In genomic region chr1:158239841-158240240, GRCm38 (mm10) we compare ENCODE assay signal across 31 mouse cellular contexts.
DNase-seq lines count a peak whose midpoint lies in the region; ATAC-seq lines count a peak whose summit lies in the region.
"Had no signal": no experiment of that assay in that cellular context is flagged by ENCODE, and none has a peak within 500 bp of the region (broad histone marks: within the 10 kb centered on the region; RNA-seq: fewer than 3 reads in every experiment).

No protein-coding gene starts in this region.

- no peaks in the 10 kb centered on the region for H3K9me3 ChIP-seq in midbrain, embryonic 11.5 days (ENCODE audit: control insufficient read depth, low read length)
- no peaks in the 10 kb centered on the region for H3K9me3 ChIP-seq in midbrain, embryonic 13.5 days
- no peaks in the 10 kb centered on the region for H3K9me3 ChIP-seq in hindbrain, embryonic 11.5 days (ENCODE audit: control insufficient read depth, low read length)
- H3K9me3 ChIP-seq: forebrain, embryonic 10.5 days; forebrain, embryonic 15.5 days; heart, embryonic 13.5 days; hindbrain, embryonic 10.5 days; intestine, embryonic 15.5 days; neural tube, embryonic 15.5 days had no signal

- no peak overlapping the region for H3K4me2 ChIP-seq in midbrain, embryonic 11.5 days
- H3K4me2 ChIP-seq in midbrain, embryonic 13.5 days (replicated peaks): no peak overlapping the region
- no peak overlapping the region for H3K4me2 ChIP-seq in hindbrain, embryonic 11.5 days (replicated peaks; ENCODE audit: low read depth, low read length)
- H3K4me2 ChIP-seq: forebrain, embryonic 15.5 days; heart, embryonic 13.5 days; intestine, embryonic 15.5 days; neural tube, embryonic 15.5 days had no signal

- WGBS in midbrain, embryonic 11.5 days: 92% methylated on average over 2 of the region's 2 CpGs
- WGBS in midbrain, embryonic 13.5 days: 95% methylated on average over 2 of the region's 2 CpGs
- 92% methylated on average over 2 of the region's 2 CpGs for WGBS in hindbrain, embryonic 11.5 days

- no peak overlapping the region for H3K9ac ChIP-seq in midbrain, embryonic 11.5 days (ENCODE audit: low read length)
- no peak overlapping the region for H3K9ac ChIP-seq in midbrain, embryonic 13.5 days (replicated peaks)
- no peak overlapping the region for H3K9ac ChIP-seq in hindbrain, embryonic 11.5 days (ENCODE audit: low read depth, low read length)
- H3K9ac ChIP-seq: forebrain, embryonic 15.5 days; heart, embryonic 13.5 days; intestine, embryonic 15.5 days; neural tube, embryonic 15.5 days had no signal

- no peaks in the 10 kb centered on the region; the same call in 1 of the 2 replicates for H3K27me3 ChIP-seq in midbrain, embryonic 11.5 days (ENCODE audit: control insufficient read depth, insufficient read depth, low read length)
- H3K27me3 ChIP-seq in midbrain, embryonic 13.5 days: no peaks in the 10 kb centered on the region
- H3K27me3 ChIP-seq in hindbrain, embryonic 11.5 days (ENCODE audit: control insufficient read depth, insufficient read depth, low read length): no peaks in the 10 kb centered on the region
- H3K27me3 ChIP-seq: forebrain, embryonic 15.5 days; heart, embryonic 13.5 days; intestine, embryonic 15.5 days; neural tube, embryonic 15.5 days had no signal

- no peaks in the 10 kb centered on the region for H3K36me3 ChIP-seq in midbrain, embryonic 11.5 days (ENCODE audit: control insufficient read depth, insufficient read depth, low read length)
- H3K36me3 ChIP-seq in midbrain, embryonic 13.5 days: no peaks in the 10 kb centered on the region
- no peaks in the 10 kb centered on the region for H3K36me3 ChIP-seq in hindbrain, embryonic 11.5 days (ENCODE audit: control insufficient read depth, insufficient read depth, low read length)
- H3K36me3 ChIP-seq: forebrain, embryonic 10.5 days; forebrain, embryonic 15.5 days; heart, embryonic 13.5 days; hindbrain, embryonic 10.5 days; intestine, embryonic 15.5 days had no signal

- no peaks in the 10 kb centered on the region for H3K4me1 ChIP-seq in midbrain, embryonic 11.5 days (ENCODE audit: control insufficient read depth, insufficient read depth, low read length)
- no peaks in the 10 kb centered on the region for H3K4me1 ChIP-seq in midbrain, embryonic 13.5 days (replicated peaks)
- no peaks in the 10 kb centered on the region for H3K4me1 ChIP-seq in hindbrain, embryonic 11.5 days (replicated peaks; ENCODE audit: control insufficient read depth, insufficient read depth, low read length)
- H3K4me1 ChIP-seq: forebrain, embryonic 10.5 days; forebrain, embryonic 15.5 days; heart, embryonic 13.5 days; hindbrain, embryonic 10.5 days; intestine, embryonic 15.5 days had no signal

- H3K27ac ChIP-seq in midbrain, embryonic 11.5 days (ENCODE audit: low read depth, low read length): no peak overlapping the region
- H3K27ac ChIP-seq in midbrain, embryonic 13.5 days: no peak overlapping the region
- H3K27ac ChIP-seq in hindbrain, embryonic 11.5 days (ENCODE audit: low read depth, low read length): no peak overlapping the region
- H3K27ac ChIP-seq: forebrain, embryonic 10.5 days; forebrain, embryonic 15.5 days; heart, adult 2 months; heart, embryonic 13.5 days; hindbrain, embryonic 10.5 days; hindbrain, postnatal 0 days; intestine, embryonic 15.5 days; macrophage; neural tube, embryonic 15.5 days had no signal

- peak; percentile 74 for DNase-seq in midbrain, embryonic 11.5 days (ENCODE audit: low spot score, missing footprints)
- no peak for DNase-seq in kidney, postnatal 36 days
- DNase-seq in hindbrain, embryonic 11.5 days (ENCODE audit: low spot score): no peak
- DNase-seq: adrenal gland, adult 2 months; adrenal gland, postnatal 36 days; B cell, adult 2 months; cerebellum, adult 8-10 months; cerebellum, postnatal 25 days; gastrocnemius, postnatal 36 days; heart, adult 2 months; heart, postnatal 10 days; kidney, adult 2 months; kidney, postnatal 4 days; left cerebral cortex, postnatal 4 days; lung, adult 2 months; lung, postnatal 10 days; midbrain, embryonic 14.5 days; thymus, postnatal 14 days had no signal

- H3K4me3 ChIP-seq in midbrain, embryonic 11.5 days (ENCODE audit: low read depth, low read length): no peak overlapping the region
- no peak overlapping the region for H3K4me3 ChIP-seq in midbrain, embryonic 13.5 days (replicated peaks)
- H3K4me3 ChIP-seq in hindbrain, embryonic 11.5 days (ENCODE audit: low read depth, low read length): no peak overlapping the region
- H3K4me3 ChIP-seq: forebrain, embryonic 10.5 days; forebrain, embryonic 15.5 days; heart, adult 2 months; heart, embryonic 13.5 days; hindbrain, embryonic 10.5 days; intestine, embryonic 15.5 days; neural tube, embryonic 15.5 days had no signal

- no peak for ATAC-seq in midbrain, embryonic 11.5 days (ENCODE audit: low FRiP score)
- no peak for ATAC-seq in midbrain, embryonic 13.5 days
- ATAC-seq in common myeloid progenitor, adult 5-6 weeks (replicated peaks; ENCODE audit: low read depth, poor library complexity, severe bottlenecking): peak; percentile 90
- ATAC-seq in hematopoietic stem cell, adult 5-6 weeks (replicated peaks in 1 of 2; ENCODE audit: insufficient read depth in 1 of 2, low FRiP score in 2 of 2, low TSS enrichment in 1 of 2, low read depth in 1 of 2, poor library complexity in 2 of 2, severe bottlenecking in 2 of 2): peak; percentile 88 to 89
- peak; percentile 83 for ATAC-seq in megakaryocyte-erythroid progenitor cell, adult 5-6 weeks (replicated peaks; ENCODE audit: low FRiP score, low TSS enrichment, poor library complexity, severe bottlenecking)
- no peak for ATAC-seq in hindbrain, embryonic 11.5 days (ENCODE audit: low FRiP score)
- ATAC-seq: activated CD4-positive, CD25-positive, alpha-beta regulatory T cell, adult 4 months; forebrain, embryonic 15.5 days; hindbrain, postnatal 0 days; intestine, embryonic 15.5 days had no signal

Comparison
In these comparisons a context has a peak if more than half of its experiments do, and no peak if none do; other contexts are left out.
1. ATAC-seq: peak in common myeloid progenitor, adult 5-6 weeks (single experiment), hematopoietic stem cell, adult 5-6 weeks (2 of 2) and megakaryocyte-erythroid progenitor cell, adult 5-6 weeks (single experiment); none in midbrain, embryonic 11.5 days (single experiment), midbrain, embryonic 13.5 days (single experiment) and hindbrain, embryonic 11.5 days (single experiment).